Comparison of ENCODE assay signal across 24 mouse cellular contexts in genomic region chr6:14715129-14715989, GRCm38 (mm10). TPM values are rescaled to one million over a fixed set of nuclear protein-coding genes. Genes with fewer than 3 reads are reported as not detected.
"Had no signal": no experiment of that assay in that cellular context is flagged by ENCODE, and none has a peak within 500 bp of the region (broad histone marks: within the 10 kb centered on the region; RNA-seq: fewer than 3 reads in every experiment).

No protein-coding gene starts in this region.

- H3K27me3 ChIP-seq: limb, embryonic 13.5 days; liver, embryonic 12.5 days; liver, embryonic 15.5 days; midbrain, embryonic 12.5 days; midbrain, embryonic 15.5 days; neural tube, embryonic 12.5 days; neural tube, embryonic 15.5 days had no signal

- H3K27ac ChIP-seq: hindbrain, postnatal 0 days; kidney, postnatal 0 days; layer of hippocampus, adult 2 months; limb, embryonic 10.5 days; limb, embryonic 13.5 days; liver, embryonic 12.5 days; liver, embryonic 15.5 days; macrophage; midbrain, embryonic 12.5 days; midbrain, embryonic 15.5 days; neural tube, embryonic 12.5 days; neural tube, embryonic 15.5 days had no signal

- H3K4me2 ChIP-seq: limb, embryonic 13.5 days; liver, embryonic 12.5 days; liver, embryonic 15.5 days; midbrain, embryonic 12.5 days; midbrain, embryonic 15.5 days; neural tube, embryonic 12.5 days; neural tube, embryonic 15.5 days had no signal

- ATAC-seq: hindbrain, postnatal 0 days; inflammation-experienced regulatory T-cells, adult 6 months; intestine, embryonic 16.5 days; liver, embryonic 12.5 days; midbrain, embryonic 15.5 days had no signal

- H3K36me3 ChIP-seq: limb, embryonic 10.5 days; limb, embryonic 13.5 days; liver, embryonic 12.5 days; liver, embryonic 15.5 days; midbrain, embryonic 12.5 days; midbrain, embryonic 15.5 days; neural tube, embryonic 12.5 days; neural tube, embryonic 15.5 days had no signal

- H3K4me3 ChIP-seq: layer of hippocampus, adult 2 months; limb, embryonic 10.5 days; limb, embryonic 13.5 days; liver, embryonic 12.5 days; liver, embryonic 15.5 days; midbrain, embryonic 12.5 days; midbrain, embryonic 15.5 days; neural tube, embryonic 12.5 days; neural tube, embryonic 15.5 days had no signal

- DNase-seq: kidney, adult 18-20 months; kidney, postnatal 25 days; layer of hippocampus, adult 9-11 months; liver; thymus, adult 2 months; thymus, postnatal 25 days had no signal

- H3K4me1 ChIP-seq: limb, embryonic 10.5 days; limb, embryonic 13.5 days; liver, embryonic 12.5 days; liver, embryonic 15.5 days; midbrain, embryonic 12.5 days; midbrain, embryonic 15.5 days; neural tube, embryonic 12.5 days; neural tube, embryonic 15.5 days had no signal

- H3K9ac ChIP-seq: limb, embryonic 13.5 days; liver, embryonic 12.5 days; liver, embryonic 15.5 days; midbrain, embryonic 12.5 days; midbrain, embryonic 15.5 days; neural tube, embryonic 12.5 days; neural tube, embryonic 15.5 days had no signal

- H3K9me3 ChIP-seq: limb, embryonic 10.5 days; limb, embryonic 13.5 days; liver, embryonic 12.5 days; liver, embryonic 15.5 days; midbrain, embryonic 12.5 days; midbrain, embryonic 15.5 days; neural tube, embryonic 12.5 days; neural tube, embryonic 15.5 days had no signal

RNA-seq across cellular contexts. Expression of gene Ppp1r3a, which starts 39.7 kb away (rescaled TPM):
- polyA plus RNA-seq: inflammation-experienced regulatory T-cells, adult 6 months; intestine, embryonic 16.5 days; kidney, embryonic 14.5 days; kidney, postnatal 0 days; large intestine, adult 2 months; limb, embryonic 10.5 days; liver, embryonic 12.5 days; macrophage; midbrain, embryonic 12.5 days; small intestine, adult 2 months; spleen, adult 2 months had no signal
